Mouse (Mus musculus) brain, adult 2 months (tissue): ENCODE results near the gene Rnf13.
A peak's percentile ranks its signal among the peaks of the same experiment; 100 is the strongest.

Source experiments
- DNase-seq: peaks from one replicate; pipeline ENCODE4 v3.0.0; 2011; ENCODE audit warnings: low read depth, low spot score

Gene Rnf13

GRCm38 (mm10) chr3:57845786-57846661 lies 110.2 kb downstream of the Rnf13 start:
- DNase-seq: peak; percentile 80

- DNase-seq: peak; percentile 84
Measured at GRCm38 (mm10) chr3:57846662-57846911, 110.7 kb downstream of the Rnf13 start.

- no peak for DNase-seq
Measured at GRCm38 (mm10) chr3:57846912-57847759, 111.3 kb downstream of the Rnf13 start.

GRCm38 (mm10) chr3:57847760-57848185 lies 111.9 kb downstream of the Rnf13 start, which contains the start of gene Pfn2:
Gene Pfn2, minus strand, starts transcription at chr3:57848079.
- peak; percentile 92 for DNase-seq

- DNase-seq: peak; percentile 74
Measured at GRCm38 (mm10) chr3:57882945-57883344, 147.1 kb downstream of the Rnf13 start.
